Mouse (Mus musculus): ENCODE data around the gene B3gntl1. TPM values are rescaled to one million over a fixed set of nuclear protein-coding genes. Genes with fewer than 3 reads are reported as not detected.
"Not testable (repeated sequence)": the region's sequence is repeated elsewhere in the genome, so short reads cannot be mapped to it uniquely, and the experiment has no call there.

Gene B3gntl1
- total and polyA plus RNA-seq, 2 experiments: 2.4 to 2.7 TPM

- 97% methylated on average over 5 of the region's 5 CpGs for WGBS
- H3K4me3 ChIP-seq (ENCODE audit: insufficient read depth, low read depth, low read length): no peak overlapping the region
- TF ChIP-seq POLR2A (IDR thresholded peaks at IDR 0.05; ENCODE audit: extremely low read depth, insufficient read depth, low read length) (no peak), CTCF (IDR thresholded peaks at IDR 0.05; ENCODE audit: low read depth, low read length) (no peak)
Observed at GRCm38 (mm10) chr11:121668776-121669175, 4.2 kb downstream of the B3gntl1 start.

GRCm38 (mm10) chr11:121667541-121667940 is 5.4 kb downstream of the B3gntl1 start:
- no peaks in the 10 kb centered on the region for H3K79me2 ChIP-seq (ENCODE audit: control insufficient read depth, insufficient read depth, low read length)
- TF ChIP-seq POLR2A (IDR thresholded peaks at IDR 0.05; ENCODE audit: extremely low read depth, insufficient read depth, low read length) (no peak), CTCF (IDR thresholded peaks at IDR 0.05; ENCODE audit: low read depth, low read length) (no peak)
- no peaks in the 10 kb centered on the region for H3K4me1 ChIP-seq (ENCODE audit: control insufficient read depth, insufficient read depth, low read length)
- H3K9ac ChIP-seq (ENCODE audit: low read depth, low read length): no peak overlapping the region
- no peak overlapping the region for H3K4me3 ChIP-seq (ENCODE audit: insufficient read depth, low read depth, low read length)
- WGBS: 92% methylated on average over 4 of the region's 4 CpGs
- peaks cover 7% of the 10 kb centered on the region for H3K36me3 ChIP-seq (ENCODE audit: control insufficient read depth, insufficient read depth, low read length)
- H3K27me3 ChIP-seq (ENCODE audit: control insufficient read depth, insufficient read depth, low read length): no peaks in the 10 kb centered on the region
- no peak for DNase-seq (ENCODE audit: extremely low read depth, low read depth, low spot score)
- no peak overlapping the region for H3K27ac ChIP-seq (replicated peaks; ENCODE audit: insufficient read depth, low read depth, low read length)

More at GRCm38 (mm10) chr11:121668776-121669175, 4.2 kb downstream of the B3gntl1 start:
- no peak for DNase-seq (ENCODE audit: extremely low read depth, low read depth, low spot score)
- H3K27me3 ChIP-seq (ENCODE audit: control insufficient read depth, insufficient read depth, low read length): no peaks in the 10 kb centered on the region
- H3K79me2 ChIP-seq (ENCODE audit: control insufficient read depth, insufficient read depth, low read length): no peaks in the 10 kb centered on the region
- H3K36me3 ChIP-seq (ENCODE audit: control insufficient read depth, insufficient read depth, low read length): peaks cover 7% of the 10 kb centered on the region
- no peak overlapping the region for H3K27ac ChIP-seq (replicated peaks; ENCODE audit: insufficient read depth, low read depth, low read length)
- peaks cover 2% of the 10 kb centered on the region; the same call in 1 of the 2 replicates for H3K4me1 ChIP-seq (ENCODE audit: control insufficient read depth, insufficient read depth, low read length)
- H3K9ac ChIP-seq (ENCODE audit: low read depth, low read length): no peak overlapping the region

GRCm38 (mm10) chr11:121661116-121661515 is 11.8 kb downstream of the B3gntl1 start:
- TF ChIP-seq CTCF (IDR thresholded peaks at IDR 0.05; ENCODE audit: low read depth, low read length): no peak
- no peak for TF ChIP-seq POLR2A (IDR thresholded peaks at IDR 0.05; ENCODE audit: extremely low read depth, insufficient read depth, low read length)
- no peak overlapping the region for H3K9ac ChIP-seq (ENCODE audit: low read depth, low read length)
- H3K27me3 ChIP-seq (ENCODE audit: control insufficient read depth, insufficient read depth, low read length): no peaks in the 10 kb centered on the region
- no peak overlapping the region for H3K4me3 ChIP-seq (ENCODE audit: insufficient read depth, low read depth, low read length)
- no peaks in the 10 kb centered on the region for H3K4me1 ChIP-seq (ENCODE audit: control insufficient read depth, insufficient read depth, low read length)
- DNase-seq (ENCODE audit: extremely low read depth, low read depth, low spot score): no peak
- H3K79me2 ChIP-seq (ENCODE audit: control insufficient read depth, insufficient read depth, low read length): no peaks in the 10 kb centered on the region; the same call in 1 of the 2 replicates
- WGBS: 73% methylated on average over 2 of the region's 2 CpGs
- H3K36me3 ChIP-seq (ENCODE audit: control insufficient read depth, insufficient read depth, low read length): peaks cover 4% of the 10 kb centered on the region
- H3K27ac ChIP-seq (replicated peaks; ENCODE audit: insufficient read depth, low read depth, low read length): no peak overlapping the region

- H3K4me1 ChIP-seq (ENCODE audit: control insufficient read depth, insufficient read depth, low read length); DNase-seq (ENCODE audit: extremely low read depth, low read depth, low spot score); H3K27me3 ChIP-seq (ENCODE audit: control insufficient read depth, insufficient read depth, low read length); H3K9ac ChIP-seq (ENCODE audit: low read depth, low read length); H3K27ac ChIP-seq (replicated peaks; ENCODE audit: insufficient read depth, low read depth, low read length); H3K36me3 ChIP-seq (ENCODE audit: control insufficient read depth, insufficient read depth, low read length); H3K4me3 ChIP-seq (ENCODE audit: insufficient read depth, low read depth, low read length); H3K79me2 ChIP-seq (ENCODE audit: control insufficient read depth, insufficient read depth, low read length): not testable (repeated sequence)
- 80% methylated on average over 2 of the region's 2 CpGs for WGBS
Observed at GRCm38 (mm10) chr11:121660604-121661003, 12.3 kb downstream of the B3gntl1 start.

- Histone ChIP-seq H3K9ac (ENCODE audit: low read depth, low read length) (no peak overlapping the region), H3K4me1 (ENCODE audit: control insufficient read depth, insufficient read depth, low read length) (no peaks in the 10 kb centered on the region), H3K27me3 (ENCODE audit: control insufficient read depth, insufficient read depth, low read length) (no peaks in the 10 kb centered on the region), H3K4me3 (ENCODE audit: insufficient read depth, low read depth, low read length) (no peak overlapping the region), H3K79me2 (ENCODE audit: control insufficient read depth, insufficient read depth, low read length) (no peaks in the 10 kb centered on the region; the same call in 1 of the 2 replicates), H3K27ac (replicated peaks; ENCODE audit: insufficient read depth, low read depth, low read length) (no peak overlapping the region), H3K36me3 (ENCODE audit: control insufficient read depth, insufficient read depth, low read length) (no peaks in the 10 kb centered on the region; the same call in 1 of the 2 replicates)
- WGBS: 34% methylated on average over 1 of the region's 1 CpGs
- DNase-seq (ENCODE audit: extremely low read depth, low read depth, low spot score): no peak
- TF ChIP-seq CTCF (IDR thresholded peaks at IDR 0.05; ENCODE audit: low read depth, low read length) (no peak), POLR2A (IDR thresholded peaks at IDR 0.05; ENCODE audit: extremely low read depth, insufficient read depth, low read length) (no peak)
Observed at GRCm38 (mm10) chr11:121658151-121658550, 14.8 kb downstream of the B3gntl1 start.

- no peak overlapping the region for H3K4me3 ChIP-seq (ENCODE audit: insufficient read depth, low read depth, low read length)
- H3K79me2 ChIP-seq (ENCODE audit: control insufficient read depth, insufficient read depth, low read length): no peaks in the 10 kb centered on the region; the same call in 1 of the 2 replicates
- H3K36me3 ChIP-seq (ENCODE audit: control insufficient read depth, insufficient read depth, low read length): 0 out of 2 replicates have a peak, but pooled peaks cover 2% of the 10 kb centered on the region
- WGBS: 88% methylated on average over 6 of the region's 6 CpGs
- TF ChIP-seq POLR2A (IDR thresholded peaks at IDR 0.05; ENCODE audit: extremely low read depth, insufficient read depth, low read length): no peak
- TF ChIP-seq CTCF (IDR thresholded peaks at IDR 0.05; ENCODE audit: low read depth, low read length): no peak
- H3K4me1 ChIP-seq (ENCODE audit: control insufficient read depth, insufficient read depth, low read length): no peaks in the 10 kb centered on the region
- no peak overlapping the region for H3K27ac ChIP-seq (replicated peaks; ENCODE audit: insufficient read depth, low read depth, low read length)
- no peak overlapping the region for H3K9ac ChIP-seq (ENCODE audit: low read depth, low read length)
- DNase-seq (ENCODE audit: extremely low read depth, low read depth, low spot score): no peak
- no peaks in the 10 kb centered on the region for H3K27me3 ChIP-seq (ENCODE audit: control insufficient read depth, insufficient read depth, low read length)
Observed at GRCm38 (mm10) chr11:121655807-121656511, 17.0 kb downstream of the B3gntl1 start.
